Mouse (Mus musculus) forebrain, embryonic 11.5 days (tissue): ENCODE measurements around the gene Ccnb1ip1. TPM values are rescaled to one million over a fixed set of nuclear protein-coding genes. Genes with fewer than 3 reads are reported as not detected.
"Not testable (repeated sequence)": the region's sequence is repeated elsewhere in the genome, so short reads cannot be mapped to it uniquely, and the experiment has no call there.

Experiments
- ATAC-seq: fragments of 200-750 bp; cut with Nextera tagmentation; replicated peaks from 2 replicates; pipeline ENCODE4 v1.8.0; 2017; ENCODE audit warnings: moderate TSS enrichment; ENCODE audit not compliant: low FRiP score
- DNase-seq: peaks from one replicate; pipeline ENCODE4 v3.0.0-alpha.2; 2017; ENCODE audit warnings: low spot score
- H3K27ac ChIP-seq: fragments of 300-500 bp; sonication (generic); 2 replicates; pipeline ENCODE4 v1.5.1; 2014; ENCODE audit warnings: low read depth, low read length
- H3K27me3 ChIP-seq: fragments of 300-500 bp; sonication (generic); 2 replicates; pipeline ENCODE4 v1.6.1; 2014; ENCODE audit warnings: mild to moderate bottlenecking, low read length, mixed read lengths; ENCODE audit not compliant: control insufficient read depth, insufficient read depth
- H3K36me3 ChIP-seq: fragments of 300-500 bp; sonication (generic); 2 replicates; pipeline ENCODE4 v1.6.1; 2014; ENCODE audit warnings: mild to moderate bottlenecking, low read length, moderate library complexity, mixed read lengths; ENCODE audit not compliant: control insufficient read depth, insufficient read depth
- H3K4me1 ChIP-seq: fragments of 300-500 bp; sonication (generic); replicated peaks from 2 replicates; pipeline ENCODE4 v1.6.1; 2014; ENCODE audit warnings: low read length, mixed read lengths; ENCODE audit not compliant: control insufficient read depth, insufficient read depth
- H3K4me2 ChIP-seq: fragments of 300-500 bp; sonication (generic); 2 replicates; pipeline ENCODE4 v1.6.1; 2014; ENCODE audit warnings: low read depth, mild to moderate bottlenecking, low read length, moderate library complexity, mixed read lengths; ENCODE audit not compliant: severe bottlenecking
- H3K4me3 ChIP-seq: fragments of 300-500 bp; sonication (generic); 2 replicates; pipeline ENCODE4 v1.5.1; 2014; ENCODE audit warnings: low read depth, low read length
- H3K9ac ChIP-seq: fragments of 300-500 bp; sonication (generic); 2 replicates; pipeline ENCODE4 v1.6.1; 2014; ENCODE audit warnings: low read length
- H3K9me3 ChIP-seq: fragments of 300-500 bp; sonication (generic); 2 replicates; pipeline ENCODE4 v1.6.1; 2016; ENCODE audit warnings: low read length, mixed read lengths; ENCODE audit not compliant: control insufficient read depth
- WGBS: fragments of 180-500 bp; shearing (Covaris S2); extraction: QIAGEN DNeasy Blood & Tissue Kit; methylation state at CpG from one replicate; pipeline ENCODE4 v1.1.7; 2014; 5-methylcytosine and 5-hydroxymethylcytosine counted together
- polyA plus RNA-seq: library from polyadenylated mRNA; unstranded; fragments of >200 nt; fragmentation: Nextera tagmentation; extraction: Ambion mirVana; gene quantifications from 2 replicates; pipeline ENCODE4 v1.2.1, GENCODE M21; 2014

The Ccnb1ip1 gene
- polyA plus RNA-seq, 1 experiment from 2014 or later, result not detected

- H3K9me3 ChIP-seq, result no peaks in the 10 kb centered on the region
- H3K4me1 ChIP-seq, result no peaks in the 10 kb centered on the region
- WGBS, result 89% methylated on average over 2 of the region's 2 CpGs
- no peak overlapping the region for H3K9ac ChIP-seq
- peaks cover 4% of the 10 kb centered on the region for H3K36me3 ChIP-seq
- no peak overlapping the region for H3K4me3 ChIP-seq
- no peak for ATAC-seq
- DNase-seq, result no peak
- no peak overlapping the region for H3K27ac ChIP-seq
- no peaks in the 10 kb centered on the region for H3K27me3 ChIP-seq
- H3K4me2 ChIP-seq, result no peak overlapping the region
Measured at GRCm38 (mm10) chr14:50813060-50813459, 5.5 kb upstream of the Ccnb1ip1 start.

DNA sequence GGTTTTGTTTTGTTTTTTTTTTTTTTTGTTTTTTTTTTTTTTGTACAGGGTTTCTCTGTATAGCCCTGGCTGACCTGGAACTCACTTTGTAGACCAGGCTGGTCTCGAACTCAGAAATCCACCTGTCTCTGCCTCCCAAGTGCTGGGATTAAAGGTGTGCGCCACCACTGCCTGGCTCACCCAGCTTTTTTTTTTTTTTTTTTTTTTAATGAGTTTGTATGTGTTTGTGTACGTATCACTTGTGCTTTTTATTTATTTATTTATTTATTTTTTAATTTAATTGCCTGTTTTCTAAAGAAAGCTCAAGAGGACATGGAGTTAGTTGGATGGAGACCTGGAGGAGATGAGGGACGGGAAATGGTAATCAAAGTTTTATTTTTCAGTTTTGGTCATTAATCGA is 1.1 kb downstream of the Ccnb1ip1 start:
- H3K4me2 ChIP-seq, result 0 out of 2 replicates have a peak overlapping the region, but pooled peaks have one; percentile 21
- not testable (repeated sequence) for H3K4me3 ChIP-seq
- WGBS, result 98% methylated on average over 5 of the region's 5 CpGs

DNA sequence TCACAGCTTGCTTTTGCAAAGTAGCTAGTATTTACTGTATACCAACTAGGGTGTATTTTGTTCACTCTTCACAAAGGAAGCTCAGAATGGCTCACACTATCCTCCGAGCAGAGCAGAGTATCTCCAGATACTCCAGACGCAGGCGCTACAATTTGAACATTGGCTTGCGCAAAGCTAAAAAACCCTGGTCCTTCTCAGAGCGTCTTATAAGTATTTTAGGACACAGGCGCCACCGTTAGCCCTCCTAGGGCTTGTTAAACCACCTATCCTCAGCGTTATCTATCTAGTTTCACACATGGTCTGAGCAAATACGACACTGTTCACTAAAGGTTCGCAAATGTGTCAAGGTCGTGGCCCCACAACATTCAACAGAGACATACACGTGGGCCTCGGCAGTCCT is 2.8 kb downstream of the Ccnb1ip1 start:
- Histone ChIP-seq H3K9ac (no peak overlapping the region), H3K4me1 (no peaks in the 10 kb centered on the region), H3K27me3 (no peaks in the 10 kb centered on the region), H3K36me3 (no peaks in the 10 kb centered on the region), H3K4me3 (no peak overlapping the region), H3K27ac (no peak overlapping the region), H3K4me2 (no peak overlapping the region), H3K9me3 (no peaks in the 10 kb centered on the region)
- WGBS, result 78% methylated on average over 13 of the region's 13 CpGs
- ATAC-seq, result no peak
- DNase-seq, result no peak

More for the DNA sequence above, 1.1 kb downstream of the Ccnb1ip1 start:
- H3K4me1 ChIP-seq, H3K27me3 ChIP-seq, ATAC-seq, H3K27ac ChIP-seq, H3K36me3 ChIP-seq, DNase-seq, H3K9ac ChIP-seq, H3K9me3 ChIP-seq: not testable (repeated sequence)

DNA sequence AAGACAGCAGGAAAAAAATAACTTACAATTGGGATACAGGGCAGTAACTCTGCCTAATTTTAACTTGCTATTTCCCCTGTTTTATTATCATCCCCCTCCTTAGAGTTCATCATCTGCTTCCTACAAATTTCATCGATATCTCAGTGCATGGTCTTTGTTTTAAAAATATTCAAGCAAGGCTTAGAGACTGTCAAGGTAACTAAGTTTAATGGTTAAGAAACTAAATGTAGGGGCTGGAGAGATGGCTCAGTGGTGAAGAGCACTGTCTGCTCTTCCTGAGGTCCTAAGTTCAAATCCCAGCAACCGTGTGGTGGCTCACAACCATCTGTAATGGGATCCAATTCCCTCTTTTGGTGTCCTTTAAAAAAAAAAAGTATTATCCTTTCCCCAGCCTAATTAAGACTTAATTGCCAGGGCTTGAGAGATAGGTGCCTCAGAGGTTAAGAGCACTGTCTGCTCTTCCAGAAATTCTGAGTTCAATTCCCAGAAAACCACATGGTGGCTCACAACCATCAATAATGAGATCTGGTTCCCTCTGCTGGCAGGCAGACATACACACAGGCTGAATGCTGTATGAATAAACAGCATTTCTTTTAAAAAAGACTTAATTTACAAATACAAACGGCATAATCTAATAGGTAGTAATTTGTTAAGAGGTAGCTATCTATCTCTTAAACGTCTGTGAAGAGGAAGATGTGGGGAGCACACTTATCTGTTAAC is 4.5 kb downstream of the Ccnb1ip1 start:
- Histone ChIP-seq H3K4me1 (no peaks in the 10 kb centered on the region), H3K9ac (no peak overlapping the region), H3K36me3 (no peaks in the 10 kb centered on the region), H3K27ac (no peak overlapping the region), H3K4me2 (no peak overlapping the region), H3K27me3 (no peaks in the 10 kb centered on the region), H3K9me3 (no peaks in the 10 kb centered on the region), H3K4me3 (no peak overlapping the region)
- 62% methylated on average over 4 of the region's 4 CpGs for WGBS
- DNase-seq, result no peak
- ATAC-seq, result no peak

DNA sequence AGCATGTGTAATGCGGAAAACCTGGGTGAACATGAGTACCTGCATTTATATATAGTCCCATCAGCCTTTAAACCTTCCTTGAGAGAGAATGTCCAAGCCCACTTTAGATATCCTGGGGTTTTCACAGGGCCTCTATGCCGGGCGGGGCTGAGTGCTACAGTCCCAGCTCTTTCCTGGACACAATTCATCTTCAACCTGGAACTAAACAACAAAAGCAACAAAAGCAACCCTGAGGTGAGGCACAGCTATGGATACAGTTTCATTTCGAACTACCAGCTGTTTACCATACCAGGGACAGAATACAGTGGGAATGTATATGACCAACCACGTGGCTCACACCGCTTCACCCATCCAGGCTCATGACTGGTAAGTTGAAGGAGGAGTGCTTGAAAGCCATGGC is 5.1 kb downstream of the Ccnb1ip1 start:
- H3K9me3 ChIP-seq, result no peaks in the 10 kb centered on the region
- WGBS, result 88% methylated on average over 6 of the region's 6 CpGs
- H3K9ac ChIP-seq, result no peak overlapping the region
- no peak overlapping the region for H3K4me3 ChIP-seq
- DNase-seq, result no peak
- no peak for ATAC-seq
- no peak overlapping the region for H3K27ac ChIP-seq
- no peak overlapping the region for H3K4me2 ChIP-seq
- H3K4me1 ChIP-seq, result no peaks in the 10 kb centered on the region
- no peaks in the 10 kb centered on the region for H3K36me3 ChIP-seq
- H3K27me3 ChIP-seq, result no peaks in the 10 kb centered on the region

- H3K27ac ChIP-seq, result no peak overlapping the region
- no peaks in the 10 kb centered on the region for H3K9me3 ChIP-seq
- no peak overlapping the region for H3K4me2 ChIP-seq
- no peak overlapping the region for H3K4me3 ChIP-seq
- no peaks in the 10 kb centered on the region for H3K27me3 ChIP-seq
- no peak overlapping the region for H3K9ac ChIP-seq
- H3K36me3 ChIP-seq, result no peaks in the 10 kb centered on the region
- DNase-seq, result peak; percentile 60
- 2% methylated on average over 3 of the region's 3 CpGs for WGBS
- ATAC-seq, result peak; percentile 58; the same call in 1 of the 2 replicates
- H3K4me1 ChIP-seq, result no peaks in the 10 kb centered on the region
Measured at GRCm38 (mm10) chr14:50799502-50800259, 7.9 kb downstream of the Ccnb1ip1 start.

- ATAC-seq, result no peak
- Histone ChIP-seq H3K27me3 (no peaks in the 10 kb centered on the region), H3K4me2 (no peak overlapping the region), H3K4me1 (no peaks in the 10 kb centered on the region), H3K9ac (no peak overlapping the region), H3K4me3 (no peak overlapping the region), H3K9me3 (no peaks in the 10 kb centered on the region), H3K36me3 (no peaks in the 10 kb centered on the region), H3K27ac (no peak overlapping the region)
- WGBS, result 58% methylated on average over 2 of the region's 2 CpGs
- DNase-seq, result no peak
Measured at GRCm38 (mm10) chr14:50798512-50798911, 9.0 kb downstream of the Ccnb1ip1 start.

DNA sequence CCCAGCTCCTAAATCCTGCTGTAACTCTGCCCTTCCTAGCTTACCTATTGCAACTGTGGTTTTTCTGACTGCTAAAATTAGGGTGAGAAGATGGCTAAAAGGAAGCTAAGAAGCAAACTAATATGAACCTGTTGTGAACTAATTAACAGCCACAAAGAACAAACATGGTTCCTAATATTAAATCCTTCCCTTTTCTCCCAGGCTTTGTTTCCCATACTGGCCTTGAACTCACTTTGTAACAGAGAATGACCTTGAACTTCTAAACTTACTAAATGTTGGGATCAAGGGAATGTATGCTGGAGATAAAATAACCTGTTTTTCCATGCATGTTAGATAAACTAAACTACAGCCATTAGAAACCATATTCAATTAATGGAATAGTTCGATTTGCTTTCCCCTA is 11.1 kb downstream of the Ccnb1ip1 start:
- DNase-seq, result no peak
- Histone ChIP-seq H3K27ac (no peak overlapping the region), H3K4me1 (no peaks in the 10 kb centered on the region), H3K4me3 (no peak overlapping the region), H3K9me3 (no peaks in the 10 kb centered on the region), H3K9ac (no peak overlapping the region), H3K27me3 (no peaks in the 10 kb centered on the region), H3K36me3 (no peaks in the 10 kb centered on the region), H3K4me2 (no peak overlapping the region)
- WGBS, result 78% methylated on average over 1 of the region's 1 CpGs
- ATAC-seq, result no peak
